Mouse (Mus musculus) C2C12 (cell line): ENCODE results near the gene Tent4a.

Source experiments
- CEBPB ChIP-seq: IDR thresholded peaks from one replicate; pipeline ENCODE4 v1.6.1; 2011; ENCODE audit warnings: low read depth, mild to moderate bottlenecking, control low read depth, moderate library complexity
- CTCF ChIP-seq: IDR thresholded peaks from one replicate; pipeline ENCODE4 v1.5.1; 2011; ENCODE audit not compliant: control insufficient read depth, insufficient read depth, insufficient read length
- FOSL1 ChIP-seq: IDR thresholded peaks from one replicate; pipeline ENCODE4 v1.8.0; 2011; ENCODE audit warnings: mild to moderate bottlenecking, low read length; ENCODE audit not compliant: poor library complexity, insufficient read depth, severe bottlenecking
- MAX ChIP-seq: IDR thresholded peaks from one replicate; pipeline ENCODE4 v1.6.1; 2011; ENCODE audit warnings: mild to moderate bottlenecking, control low read depth

DNA sequence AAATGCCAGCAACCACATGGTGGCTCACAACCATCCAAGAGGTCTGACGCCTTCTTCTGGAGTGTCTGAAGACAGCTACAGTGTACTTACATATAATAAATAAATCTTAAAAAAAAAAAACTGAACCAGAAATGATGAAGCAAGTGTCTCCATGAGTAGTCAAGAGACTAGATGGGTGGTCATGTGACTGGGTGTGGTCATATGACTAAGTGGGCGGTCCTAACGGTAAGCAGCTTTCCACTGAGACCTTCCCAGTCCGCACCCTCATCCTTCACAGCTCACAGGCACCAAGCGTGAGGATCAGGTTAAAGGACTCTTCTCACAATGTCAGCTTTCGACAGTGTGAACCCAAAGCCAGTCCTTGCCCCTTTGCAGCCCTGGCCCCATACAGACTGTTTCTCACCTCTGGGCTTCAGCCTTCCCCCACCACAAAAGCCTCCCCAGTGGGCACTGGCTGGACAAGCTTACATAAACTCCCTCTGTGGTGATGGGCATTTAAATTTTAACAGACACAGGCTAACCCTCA lies 21.6 kb upstream of the Tent4a start:
- TF ChIP-seq CTCF = no peak
- no peak for TF ChIP-seq FOSL1
- TF ChIP-seq MAX = no peak
- no peak for TF ChIP-seq CEBPB
